Mouse (Mus musculus) liver, postnatal 0 days (tissue): ENCODE measurements around the gene Snx18. TPM values are rescaled to one million over a fixed set of nuclear protein-coding genes. Genes with fewer than 3 reads are reported as not detected.

Experiments used
- ATAC-seq: fragments of 200-750 bp; cut with Nextera tagmentation; 2 replicates; pipeline ENCODE4 v1.8.0; 2017; ENCODE audit warnings: mild to moderate bottlenecking, moderate library complexity
- DNase-seq: peaks from one replicate; pipeline ENCODE4 v3.0.0-alpha.2; 2016
- H3K27ac ChIP-seq: fragments of 300-500 bp; sonication (generic); 2 replicates; pipeline ENCODE4 v1.5.1; 2014; ENCODE audit warnings: antibody characterized with exemption, moderate library complexity, mild to moderate bottlenecking, low read depth
- H3K27me3 ChIP-seq: fragments of 300-500 bp; sonication (generic); 2 replicates; pipeline ENCODE4 v1.6.1; 2014; ENCODE audit warnings: low read length, control low read depth, mixed read lengths; ENCODE audit not compliant: insufficient read depth
- H3K36me3 ChIP-seq: fragments of 300-500 bp; sonication (generic); replicated peaks from 2 replicates; pipeline ENCODE4 v1.6.1; 2014; ENCODE audit warnings: mild to moderate bottlenecking, control low read depth, low read length, moderate library complexity, mixed read lengths; ENCODE audit not compliant: insufficient read depth
- H3K4me1 ChIP-seq: fragments of 300-500 bp; sonication (generic); 2 replicates; pipeline ENCODE4 v1.6.1; 2014; ENCODE audit warnings: antibody characterized with exemption, mild to moderate bottlenecking, control low read depth; ENCODE audit not compliant: insufficient read depth
- H3K4me2 ChIP-seq: fragments of 300-500 bp; sonication (generic); 2 replicates; pipeline ENCODE4 v1.6.1; 2014; ENCODE audit warnings: low read depth, mild to moderate bottlenecking, low read length, moderate library complexity, mixed read lengths
- H3K4me3 ChIP-seq: fragments of 300-500 bp; sonication (generic); 2 replicates; pipeline ENCODE4 v1.5.1; 2014; ENCODE audit warnings: low read depth, low read length
- H3K9ac ChIP-seq: fragments of 300-500 bp; sonication (generic); replicated peaks from 2 replicates; pipeline ENCODE4 v1.6.1; 2014; ENCODE audit warnings: mild to moderate bottlenecking, moderate library complexity
- H3K9me3 ChIP-seq: fragments of 300-500 bp; sonication (generic); 2 replicates; pipeline ENCODE4 v1.6.1; 2016; ENCODE audit warnings: mild to moderate bottlenecking, control low read depth, low read length, mixed read lengths
- CTCF ChIP-seq: sonication (generic); IDR thresholded peaks from 2 replicates; pipeline ENCODE4 v1.5.1; 2016; ENCODE audit warnings: antibody characterized with exemption, low read depth
- EP300 ChIP-seq: IDR thresholded peaks from 2 replicates; pipeline ENCODE4 v1.6.1; 2016; ENCODE audit warnings: antibody characterized with exemption, low read depth, mild to moderate bottlenecking
- WGBS: fragments of 180-500 bp; shearing (Covaris S2); extraction: QIAGEN DNeasy Blood & Tissue Kit; methylation state at CpG from one replicate; pipeline ENCODE4 v1.1.7; 2014; ENCODE audit not compliant: insufficient replicate concordance; 5-methylcytosine and 5-hydroxymethylcytosine counted together
- polyA plus RNA-seq: library from polyadenylated mRNA; unstranded; fragments of >200 nt; fragmentation: Nextera tagmentation; extraction: Ambion mirVana; gene quantifications from 2 replicates; pipeline ENCODE4 v1.2.1, GENCODE M21; 2015

The Snx18 gene
- polyA plus RNA-seq, 1 experiment from 2014 or later, result 5.7 TPM

GRCm38 (mm10) chr13:113595219-113595618, 23.1 kb downstream of the Snx18 start:
- WGBS, result 77% methylated on average over 8 of the region's 8 CpGs
- H3K4me2 ChIP-seq, result no peak overlapping the region

GRCm38 (mm10) chr13:113594361-113594760, 24.0 kb downstream of the Snx18 start:
- 91% methylated on average over 12 of the region's 12 CpGs for WGBS
- Histone ChIP-seq H3K4me3 (no peak overlapping the region), H3K4me1 (peaks cover 30% of the 10 kb centered on the region), H3K27me3 (no peaks in the 10 kb centered on the region), H3K9ac (no peak overlapping the region), H3K36me3 (peaks cover 30% of the 10 kb centered on the region), H3K4me2 (no peak overlapping the region), H3K27ac (no peak overlapping the region), H3K9me3 (no peaks in the 10 kb centered on the region)
- ATAC-seq (no peak), DNase-seq (no peak)
- TF ChIP-seq EP300 (no peak), CTCF (no peak)

More at GRCm38 (mm10) chr13:113595219-113595618, 23.1 kb downstream of the Snx18 start:
- ATAC-seq (no peak), DNase-seq (no peak)
- Histone ChIP-seq H3K9ac (no peak overlapping the region), H3K36me3 (peaks cover 30% of the 10 kb centered on the region), H3K9me3 (no peaks in the 10 kb centered on the region), H3K27me3 (no peaks in the 10 kb centered on the region), H3K27ac (no peak overlapping the region), H3K4me3 (no peak overlapping the region), H3K4me1 (peaks cover 37% of the 10 kb centered on the region)
- TF ChIP-seq CTCF (no peak), EP300 (no peak)

GRCm38 (mm10) chr13:113593711-113594110, 24.7 kb downstream of the Snx18 start:
- Histone ChIP-seq H3K4me3 (no peak overlapping the region), H3K4me1 (peaks cover 25% of the 10 kb centered on the region), H3K27me3 (no peaks in the 10 kb centered on the region), H3K9ac (no peak overlapping the region), H3K36me3 (peaks cover 29% of the 10 kb centered on the region), H3K9me3 (no peaks in the 10 kb centered on the region), H3K4me2 (no peak overlapping the region), H3K27ac (no peak overlapping the region)
- no peak for DNase-seq
- 84% methylated on average over 17 of the region's 17 CpGs for WGBS
- ATAC-seq, result no peak
- TF ChIP-seq EP300 (no peak), CTCF (no peak)

- 73% methylated on average over 13 of the region's 13 CpGs for WGBS
- H3K9ac ChIP-seq, result no peak overlapping the region
- H3K4me1 ChIP-seq, result peaks cover 22% of the 10 kb centered on the region
- H3K4me2 ChIP-seq, result no peak overlapping the region
- H3K27ac ChIP-seq, result no peak overlapping the region
- TF ChIP-seq CTCF, result no peak
- TF ChIP-seq EP300, result no peak
- no peaks in the 10 kb centered on the region for H3K27me3 ChIP-seq
- no peak overlapping the region for H3K4me3 ChIP-seq
- no peaks in the 10 kb centered on the region for H3K9me3 ChIP-seq
- DNase-seq (no peak), ATAC-seq (no peak)
- peaks cover 27% of the 10 kb centered on the region for H3K36me3 ChIP-seq
Measured at GRCm38 (mm10) chr13:113592703-113593200, 25.6 kb downstream of the Snx18 start.

- Histone ChIP-seq H3K9me3 (no peaks in the 10 kb centered on the region), H3K27ac (no peak overlapping the region), H3K27me3 (no peaks in the 10 kb centered on the region), H3K4me1 (peaks cover 10% of the 10 kb centered on the region; the same call in 1 of the 2 replicates), H3K4me2 (no peak overlapping the region), H3K4me3 (no peak overlapping the region), H3K9ac (no peak overlapping the region), H3K36me3 (peaks cover 27% of the 10 kb centered on the region)
- 73% methylated on average over 11 of the region's 11 CpGs for WGBS
- ATAC-seq (0 out of 2 replicates have a peak, but pooled peaks have one; percentile 16), DNase-seq (no peak)
- TF ChIP-seq CTCF (no peak), EP300 (no peak)
Measured at GRCm38 (mm10) chr13:113591336-113591735, 27.0 kb downstream of the Snx18 start.

- ATAC-seq (no peak), DNase-seq (no peak)
- TF ChIP-seq CTCF (no peak), EP300 (no peak)
Measured at GRCm38 (mm10) chr13:113590216-113590615, 28.1 kb downstream of the Snx18 start.

More at GRCm38 (mm10) chr13:113590216-113590615, 28.1 kb downstream of the Snx18 start:
- Histone ChIP-seq H3K36me3 (peaks cover 24% of the 10 kb centered on the region), H3K9ac (no peak overlapping the region), H3K9me3 (no peaks in the 10 kb centered on the region), H3K27me3 (no peaks in the 10 kb centered on the region), H3K4me1 (peaks cover 6% of the 10 kb centered on the region; the same call in 1 of the 2 replicates), H3K27ac (no peak overlapping the region), H3K4me2 (no peak overlapping the region), H3K4me3 (no peak overlapping the region)
- 73% methylated on average over 4 of the region's 4 CpGs for WGBS
